Mouse (Mus musculus) stomach, embryonic 14.5 days (tissue): ENCODE measurements at regions not wholly inside any gene's neighbourhood (a gene's known extent, or its start where the extent isn't known, plus 50 kb on each side); places are given as distances from the start of the nearest gene placed in this dataset.

ENCODE experiments used
- ATAC-seq: fragments of 200-750 bp; cut with Nextera tagmentation; 2 replicates; pipeline ENCODE4 v1.8.0; 2017; ENCODE audit warnings: low read depth, moderate TSS enrichment; ENCODE audit not compliant: insufficient number of reproducible peaks, insufficient read depth, low FRiP score
- H3K27ac ChIP-seq: fragments of 300-500 bp; sonication (generic); 2 replicates; pipeline ENCODE4 v1.5.1; 2014; ENCODE audit warnings: mild to moderate bottlenecking, low read length, moderate library complexity, mixed read lengths
- H3K27me3 ChIP-seq: fragments of 300-500 bp; sonication (generic); 2 replicates; pipeline ENCODE4 v1.6.1; 2014; ENCODE audit warnings: low read length, control low read depth, mixed read lengths; ENCODE audit not compliant: control insufficient read depth, insufficient read depth
- H3K36me3 ChIP-seq: fragments of 300-500 bp; sonication (generic); 2 replicates; pipeline ENCODE4 v1.6.1; 2014; ENCODE audit warnings: mild to moderate bottlenecking, control low read depth, low read length, moderate library complexity, mixed read lengths; ENCODE audit not compliant: control insufficient read depth, insufficient read depth
- H3K4me1 ChIP-seq: fragments of 300-500 bp; sonication (generic); 2 replicates; pipeline ENCODE4 v1.6.1; 2014; ENCODE audit warnings: low read length, control low read depth, mixed read lengths; ENCODE audit not compliant: control insufficient read depth, insufficient read depth
- H3K4me2 ChIP-seq: fragments of 300-500 bp; sonication (generic); replicated peaks from 2 replicates; pipeline ENCODE4 v1.6.1; 2014; ENCODE audit warnings: low read depth, low read length, control low read depth
- H3K4me3 ChIP-seq: fragments of 300-500 bp; sonication (generic); 2 replicates; pipeline ENCODE4 v1.5.1; 2014; ENCODE audit warnings: low read depth, low read length, control low read depth
- H3K9ac ChIP-seq: fragments of 300-500 bp; sonication (generic); replicated peaks from 2 replicates; pipeline ENCODE4 v1.6.1; 2014; ENCODE audit warnings: low read depth, mild to moderate bottlenecking, control low read depth, low read length, moderate library complexity, mixed read lengths
- H3K9me3 ChIP-seq: fragments of 300-500 bp; sonication (generic); 2 replicates; pipeline ENCODE4 v1.6.1; 2016; ENCODE audit warnings: low read depth, low read length, control low read depth; ENCODE audit not compliant: control insufficient read depth
- WGBS: fragments of 180-500 bp; shearing (Covaris S2); extraction: QIAGEN DNeasy Blood & Tissue Kit; methylation state at CpG from one replicate; pipeline ENCODE4 v1.1.7; 2014; 5-methylcytosine and 5-hydroxymethylcytosine counted together

DNA sequence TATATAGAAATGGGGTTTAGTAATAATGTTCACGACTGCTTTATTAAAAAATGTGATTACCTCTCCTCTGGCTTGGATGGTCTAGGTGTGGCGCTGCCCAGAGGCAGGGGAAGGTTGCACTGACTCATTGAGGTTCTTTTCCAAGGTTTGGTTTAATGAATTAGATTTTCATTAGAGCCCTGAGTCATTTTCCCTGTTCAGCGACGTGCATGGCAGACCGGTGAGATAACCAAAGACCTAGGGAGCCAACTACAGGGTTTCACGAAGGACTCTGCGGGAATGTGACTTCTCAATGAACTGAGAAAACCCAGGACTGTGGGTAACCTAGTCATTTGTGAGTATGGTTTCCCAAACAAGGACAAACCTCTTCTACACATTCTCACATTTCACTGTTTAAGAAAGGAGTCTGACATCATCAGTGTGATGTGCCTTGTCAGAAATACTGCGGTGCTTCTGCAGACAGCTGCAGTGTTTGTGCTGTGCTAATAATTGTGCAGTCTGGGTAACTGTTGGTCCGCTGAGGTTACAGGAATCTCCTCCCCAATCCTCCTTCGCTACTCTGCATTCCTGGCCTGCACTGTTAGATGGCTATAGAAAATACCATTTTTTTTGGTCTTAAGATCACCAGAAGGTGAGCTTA, 70.3 kb upstream of the Dnah5 start:
- no peak for ATAC-seq
- 53% methylated on average over 10 of the region's 10 CpGs for WGBS
- Histone ChIP-seq H3K9ac (no peak overlapping the region), H3K9me3 (no peaks in the 10 kb centered on the region), H3K27me3 (no peaks in the 10 kb centered on the region), H3K27ac (no peak overlapping the region), H3K4me3 (no peak overlapping the region), H3K36me3 (no peaks in the 10 kb centered on the region), H3K4me2 (no peak overlapping the region; the same call in 1 of the 2 replicates), H3K4me1 (peaks cover 8% of the 10 kb centered on the region; the same call in 1 of the 2 replicates)

GRCm38 (mm10) chr15:28134206-28134605, 69.3 kb upstream of the Dnah5 start:
- Histone ChIP-seq H3K4me3 (no peak overlapping the region), H3K9ac (no peak overlapping the region), H3K4me2 (no peak overlapping the region), H3K27me3 (no peaks in the 10 kb centered on the region), H3K27ac (no peak overlapping the region), H3K9me3 (no peaks in the 10 kb centered on the region), H3K36me3 (no peaks in the 10 kb centered on the region), H3K4me1 (peaks cover 8% of the 10 kb centered on the region; the same call in 1 of the 2 replicates)
- 76% methylated on average over 2 of the region's 2 CpGs for WGBS
- ATAC-seq, result no peak

DNA sequence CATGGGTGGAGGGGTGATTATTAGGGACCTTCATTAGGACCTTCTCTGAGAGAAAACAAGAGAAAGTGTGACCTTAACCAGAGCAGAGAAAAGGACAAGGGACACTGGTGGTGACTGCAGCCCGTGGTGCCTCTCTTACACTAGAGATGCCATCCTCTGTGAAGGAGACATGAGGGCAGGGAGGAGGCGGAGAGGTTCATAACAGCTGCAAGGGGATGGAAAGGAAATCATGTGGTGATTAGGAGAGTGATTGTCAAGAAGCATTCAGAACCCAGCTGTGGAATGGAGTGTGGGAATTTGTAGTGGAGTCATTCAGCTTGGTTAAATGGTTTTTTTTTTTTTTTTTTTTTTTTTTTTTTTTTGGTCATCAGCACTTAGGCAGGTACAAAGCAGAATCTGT, 64.7 kb upstream of the Dnah5 start:
- 76% methylated on average over 2 of the region's 2 CpGs for WGBS
- H3K4me3 ChIP-seq, result no peak overlapping the region
- no peak overlapping the region for H3K9ac ChIP-seq
- H3K9me3 ChIP-seq, result no peaks in the 10 kb centered on the region
- no peaks in the 10 kb centered on the region for H3K27me3 ChIP-seq
- H3K4me2 ChIP-seq, result no peak overlapping the region
- no peak for ATAC-seq
- H3K27ac ChIP-seq, result no peak overlapping the region
- H3K36me3 ChIP-seq, result no peaks in the 10 kb centered on the region
- peaks cover 3% of the 10 kb centered on the region; the same call in 1 of the 2 replicates for H3K4me1 ChIP-seq

GRCm38 (mm10) chr15:28140301-28140700, 63.3 kb upstream of the Dnah5 start:
- 94% methylated on average over 8 of the region's 8 CpGs for WGBS
- Histone ChIP-seq H3K27me3 (no peaks in the 10 kb centered on the region), H3K36me3 (no peaks in the 10 kb centered on the region), H3K9ac (no peak overlapping the region), H3K9me3 (no peaks in the 10 kb centered on the region), H3K4me2 (no peak overlapping the region), H3K4me1 (no peaks in the 10 kb centered on the region), H3K27ac (no peak overlapping the region), H3K4me3 (no peak overlapping the region)
- ATAC-seq, result no peak

GRCm38 (mm10) chr15:28141345-28141744, 62.2 kb upstream of the Dnah5 start:
- Histone ChIP-seq H3K9ac (no peak overlapping the region), H3K4me3 (no peak overlapping the region), H3K27ac (no peak overlapping the region), H3K27me3 (no peaks in the 10 kb centered on the region), H3K9me3 (no peaks in the 10 kb centered on the region), H3K4me1 (no peaks in the 10 kb centered on the region), H3K36me3 (no peaks in the 10 kb centered on the region), H3K4me2 (no peak overlapping the region)
- ATAC-seq, result peak; percentile 53; the same call in 1 of the 2 replicates
- 44% methylated on average over 6 of the region's 6 CpGs for WGBS

GRCm38 (mm10) chr15:28144217-28144616, 59.3 kb upstream of the Dnah5 start:
- no peak overlapping the region for H3K4me3 ChIP-seq
- no peak for ATAC-seq
- 87% methylated on average over 7 of the region's 7 CpGs for WGBS

GRCm38 (mm10) chr15:28144846-28145245, 58.7 kb upstream of the Dnah5 start:
- 88% methylated on average over 4 of the region's 4 CpGs for WGBS
- Histone ChIP-seq H3K27me3 (no peaks in the 10 kb centered on the region), H3K4me1 (no peaks in the 10 kb centered on the region), H3K27ac (no peak overlapping the region), H3K4me2 (no peak overlapping the region), H3K4me3 (no peak overlapping the region), H3K36me3 (no peaks in the 10 kb centered on the region), H3K9ac (no peak overlapping the region), H3K9me3 (no peaks in the 10 kb centered on the region)
- ATAC-seq, result no peak

More at GRCm38 (mm10) chr15:28144217-28144616, 59.3 kb upstream of the Dnah5 start:
- Histone ChIP-seq H3K9ac (no peak overlapping the region), H3K36me3 (no peaks in the 10 kb centered on the region), H3K27me3 (no peaks in the 10 kb centered on the region), H3K4me1 (no peaks in the 10 kb centered on the region), H3K4me2 (no peak overlapping the region), H3K9me3 (no peaks in the 10 kb centered on the region), H3K27ac (no peak overlapping the region)

DNA sequence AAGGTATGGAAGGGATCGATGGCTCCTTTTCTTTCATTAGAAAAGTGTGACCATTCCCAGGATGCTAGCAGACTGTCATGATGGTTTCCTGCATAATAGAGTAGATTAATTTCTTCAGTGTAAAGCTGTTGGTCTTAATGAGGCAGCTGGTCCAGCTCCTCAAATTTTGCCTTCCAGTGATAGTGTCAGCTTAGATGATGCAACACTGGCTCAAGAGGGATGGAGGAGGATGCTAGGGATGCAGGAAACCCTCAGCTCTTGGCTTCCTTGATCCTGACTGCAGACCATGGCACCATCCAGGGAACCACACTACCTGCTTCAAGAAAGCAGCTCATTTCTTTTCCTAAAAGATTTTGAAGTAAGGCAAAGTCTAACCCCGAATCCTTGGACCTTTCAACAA, 51.9 kb upstream of the Dnah5 start:
- Histone ChIP-seq H3K27me3 (no peaks in the 10 kb centered on the region), H3K4me3 (no peak overlapping the region), H3K9ac (no peak overlapping the region), H3K4me2 (no peak overlapping the region), H3K4me1 (0 out of 2 replicates have a peak, but pooled peaks cover 6% of the 10 kb centered on the region), H3K9me3 (no peaks in the 10 kb centered on the region), H3K27ac (no peak overlapping the region), H3K36me3 (no peaks in the 10 kb centered on the region)
- ATAC-seq, result no peak
- WGBS, result 87% methylated on average over 2 of the region's 2 CpGs
